Mouse (Mus musculus): ENCODE data around the gene Spsb1.

DNA sequence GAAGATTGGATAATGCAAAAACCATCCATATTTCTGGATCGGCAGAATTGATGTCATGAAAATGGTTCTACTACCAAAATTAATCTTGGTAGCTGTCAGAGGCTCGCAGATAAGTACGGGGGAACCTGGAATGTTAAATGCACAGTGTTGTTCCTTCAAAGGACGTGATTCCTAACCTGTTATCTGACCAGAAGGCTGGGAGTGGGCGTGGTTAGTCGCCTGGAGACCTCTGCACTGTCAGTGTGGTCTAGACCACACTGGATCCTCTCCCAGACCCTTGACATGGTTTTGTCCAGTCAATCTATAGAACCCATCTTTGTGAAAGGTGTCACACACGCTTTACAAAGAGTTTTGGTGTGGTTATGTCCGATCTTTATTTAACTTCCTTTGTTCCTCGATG, 16.6 kb upstream of the Spsb1 start:
- no peak for TF ChIP-seq CTCF (conservative IDR thresholded peaks at IDR 0.05 in 1 of 2, IDR thresholded peaks at IDR 0.05 in 1 of 2; ENCODE audit: low read depth in 2 of 2, low read length in 2 of 2)
- TF ChIP-seq POLR2A (IDR thresholded peaks at IDR 0.05; ENCODE audit: low read depth, low read length) = no peak
- no peak for TF ChIP-seq HCFC1 (IDR thresholded peaks at IDR 0.05; ENCODE audit: low read depth, low read length)
- no peak for TF ChIP-seq MAZ (IDR thresholded peaks at IDR 0.05; ENCODE audit: low read depth, low read length)
- no peak for TF ChIP-seq E2F4 (IDR thresholded peaks at IDR 0.05; ENCODE audit: insufficient replicate concordance, low read depth, low read length)
- no peak for TF ChIP-seq KAT2A (IDR thresholded peaks at IDR 0.05; ENCODE audit: insufficient replicate concordance, low read length)
